Mouse (Mus musculus): ENCODE results near the gene Cd151. TPM values are rescaled to one million over a fixed set of nuclear protein-coding genes. Genes with fewer than 3 reads are reported as not detected.
"Not testable (repeated sequence)": the region's sequence is repeated elsewhere in the genome, so short reads cannot be mapped to it uniquely, and the experiment has no call there.

Cd151 gene
- total RNA-seq, 2 experiments from 2014 or later = 280 TPM

GRCm38 (mm10) chr7:141435129-141435855 is 31.9 kb upstream of the Cd151 start:
- intact Hi-C loops (cut with DNase I) = no loop called here
- no peak for DNase-seq (ENCODE audit: low spot score)

- intact Hi-C loops (cut with DNase I) = no loop called here
- no peak for DNase-seq (ENCODE audit: low spot score)
Measured at GRCm38 (mm10) chr7:141435856-141436522, 31.2 kb upstream of the Cd151 start.

GRCm38 (mm10) chr7:141436523-141436892 is 30.7 kb upstream of the Cd151 start:
- intact Hi-C loops (cut with DNase I) = no loop called here
- DNase-seq (ENCODE audit: low spot score) = no peak

GRCm38 (mm10) chr7:141437178-141438120 is 29.7 kb upstream of the Cd151 start, which contains the start of gene Slc25a22:
Gene Slc25a22, minus strand, starts transcription at chr7:141437892.
- peak; percentile 71 for DNase-seq (ENCODE audit: low spot score)
- intact Hi-C loops (cut with DNase I) = loop anchor here (1.0 kb wide), 1 partner anchor 28 kb away; no protein-coding TSS in a partner anchor

- intact Hi-C loops (cut with DNase I) = no loop called here
Measured at GRCm38 (mm10) chr7:141438201-141438968, 28.8 kb upstream of the Cd151 start.

GRCm38 (mm10) chr7:141439140-141439679 is 28.0 kb upstream of the Cd151 start:
- DNase-seq (ENCODE audit: low spot score) = no peak
- intact Hi-C loops (cut with DNase I) = no loop called here

More at GRCm38 (mm10) chr7:141438201-141438968, 28.8 kb upstream of the Cd151 start:
- DNase-seq (ENCODE audit: low spot score) = no peak

- no peak for DNase-seq (ENCODE audit: low spot score)
- intact Hi-C loops (cut with DNase I) = no loop called here
Measured at GRCm38 (mm10) chr7:141439811-141440210, 27.4 kb upstream of the Cd151 start.

GRCm38 (mm10) chr7:141440613-141441012 is 26.6 kb upstream of the Cd151 start:
- no peak for DNase-seq (ENCODE audit: low spot score)

GRCm38 (mm10) chr7:141441460-141441859 is 25.7 kb upstream of the Cd151 start:
- intact Hi-C loops (cut with DNase I) = no loop called here
- DNase-seq (ENCODE audit: low spot score) = no peak

More at GRCm38 (mm10) chr7:141440613-141441012, 26.6 kb upstream of the Cd151 start:
- intact Hi-C loops (cut with DNase I) = no loop called here

- intact Hi-C loops (cut with DNase I) = no loop called here
- no peak for DNase-seq (ENCODE audit: low spot score)
Measured at GRCm38 (mm10) chr7:141442199-141442598, 25.0 kb upstream of the Cd151 start.

GRCm38 (mm10) chr7:141443081-141443821 is 23.9 kb upstream of the Cd151 start:
- no peak for DNase-seq (ENCODE audit: low spot score)
- intact Hi-C loops (cut with DNase I) = no loop called here

GRCm38 (mm10) chr7:141443828-141444237 is 23.4 kb upstream of the Cd151 start, which contains the start of gene Pidd1:
Gene Pidd1, minus strand, starts transcription at chr7:141444025.
- intact Hi-C loops (cut with DNase I) = no loop called here
- DNase-seq (ENCODE audit: low spot score) = no peak

GRCm38 (mm10) chr7:141446374-141446773 is 20.8 kb upstream of the Cd151 start:
- DNase-seq (ENCODE audit: low spot score); intact Hi-C loops (cut with DNase I): not testable (repeated sequence)

GRCm38 (mm10) chr7:141447110-141447991 is 19.8 kb upstream of the Cd151 start, which contains the start of gene Rplp2:
Gene Rplp2, plus strand, starts transcription at chr7:141447370.
- intact Hi-C loops (cut with DNase I) = no loop called here
- DNase-seq (ENCODE audit: low spot score) = peak; percentile 91

- no peak for DNase-seq (ENCODE audit: low spot score)
- intact Hi-C loops (cut with DNase I) = no loop called here
Measured at GRCm38 (mm10) chr7:141451928-141452327, 15.3 kb upstream of the Cd151 start.

GRCm38 (mm10) chr7:141453636-141454035 is 13.6 kb upstream of the Cd151 start:
- DNase-seq (ENCODE audit: low spot score) = no peak
- intact Hi-C loops (cut with DNase I) = no loop called here

GRCm38 (mm10) chr7:141454967-141455551 is 12.1 kb upstream of the Cd151 start, which contains the start of gene Pnpla2:
Gene Pnpla2, plus strand, starts transcription at chr7:141455198.
- peak; percentile 89 for DNase-seq (ENCODE audit: low spot score)
- intact Hi-C loops (cut with DNase I) = loop anchor here (5.0 kb wide), 1 partner anchor 43 kb away; the partner anchor contains the start of gene Gatd1
